Mouse (Mus musculus): ENCODE measurements around the gene Syce2. TPM values are rescaled to one million over a fixed set of nuclear protein-coding genes. Genes with fewer than 3 reads are reported as not detected.

Syce2 gene
- total and polyA plus RNA-seq, 3 experiments: 0.54 TPM; not detected in 2

DNA sequence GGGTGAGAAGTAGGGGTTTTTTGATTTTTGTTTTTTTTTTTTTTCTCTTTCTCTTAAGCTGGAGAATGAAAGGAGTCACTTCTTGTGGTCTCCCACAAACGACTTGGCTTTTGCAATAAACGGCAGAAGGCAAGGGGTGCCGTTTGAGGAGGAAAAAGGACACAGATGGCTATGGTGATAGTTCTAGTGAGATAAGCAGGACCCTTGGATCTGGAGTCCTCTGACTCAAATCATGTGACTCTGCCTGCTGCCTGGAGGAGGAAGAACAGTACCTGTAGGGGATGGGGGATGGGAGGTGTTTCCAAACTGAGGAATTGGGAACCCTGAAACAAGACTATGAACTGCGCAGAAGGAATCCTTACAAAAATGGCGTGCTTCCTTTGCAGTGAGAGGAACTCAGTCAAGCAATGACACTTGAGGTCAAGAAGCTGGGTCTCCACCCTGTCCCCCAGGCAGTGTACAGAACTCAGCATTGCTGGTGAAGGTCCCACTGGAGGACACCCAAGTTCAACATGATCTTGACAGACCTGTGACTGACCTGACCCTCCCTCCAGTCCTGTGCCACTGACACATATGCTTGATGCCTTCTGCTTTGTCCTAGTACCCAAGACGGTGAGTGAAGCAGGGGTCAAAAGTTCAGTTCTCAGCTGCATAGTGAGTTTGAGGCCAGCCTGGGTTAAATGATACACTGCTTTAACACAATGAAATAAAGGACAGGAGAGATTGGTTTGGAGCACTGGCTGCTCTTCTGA, 24.1 kb upstream of the Syce2 start:
- dilution Hi-C loops (cut with MboI; ENCODE audit: extremely low pct_ligation_motif_present, extremely low pct_unique_long_range_greater_than_20kb, low sequenced_read_pairs) (no loop called here), in situ Hi-C loops (cut with MboI; ENCODE audit: low pct_ligation_motif_present, low pct_unique_long_range_greater_than_20kb, low sequenced_read_pairs) (loop anchor here (5.0 kb wide), 1 partner anchor 39 kb away; no protein-coding TSS in a partner anchor)
- Histone ChIP-seq H3K79me2 (replicated peaks; ENCODE audit: control insufficient read depth, extremely low read depth, insufficient read depth, poor library complexity, severe bottlenecking) (peaks cover 31% of the 10 kb centered on the region), H3K4me1 (ENCODE audit: control insufficient read depth in 1 of 2, insufficient read depth in 2 of 2) (peaks cover 13 to 34% of the 10 kb centered on the region in 2 experiments), H3K9ac (ENCODE audit: insufficient read depth, low read depth) (peak overlapping the region; percentile 62), H3K36me3 (replicated peaks in 1 of 2; ENCODE audit: control insufficient read depth in 1 of 2, insufficient read depth in 1 of 2, low read length in 1 of 2) (peaks cover 24 to 30% of the 10 kb centered on the region in 2 experiments), H3K9me3 (replicated peaks; ENCODE audit: low read length) (no peaks in the 10 kb centered on the region), H3K27me3 (replicated peaks) (no peaks in the 10 kb centered on the region), H3K27ac (ENCODE audit: insufficient read depth, low read depth) (no peak overlapping the region), H3K4me2 (ENCODE audit: insufficient read depth, low read depth, poor library complexity, severe bottlenecking) (peak overlapping the region; percentile 85), H3K4me3 (replicated peaks in 1 of 3; ENCODE audit: low read depth in 2 of 3, low read length in 2 of 3, poor library complexity in 1 of 3) (peak overlapping the region in 2 of 3 experiments; percentile 70 to 83)
- TF ChIP-seq USF1 (IDR thresholded peaks at IDR 0.05; ENCODE audit: low read depth, low read length) (peak; percentile 16; the same call in 1 of the 2 replicates), CHD2 (IDR thresholded peaks at IDR 0.05; ENCODE audit: low read length) (peak; percentile 46; the same call in 1 of the 2 replicates), ETS1 (conservative IDR thresholded peaks at IDR 0.05; ENCODE audit: low read depth, low read length) (no peak)
- no peak for DNase-seq (ENCODE audit: extremely low read depth)

GRCm38 (mm10) chr8:84856434-84856833, 15.5 kb upstream of the Syce2 start:
- no peaks in the 10 kb centered on the region for H3K9me3 ChIP-seq (replicated peaks; ENCODE audit: low read length)
- DNase-seq (ENCODE audit: extremely low read depth): no peak
- dilution Hi-C loops (cut with MboI; ENCODE audit: extremely low pct_ligation_motif_present, extremely low pct_unique_long_range_greater_than_20kb, low sequenced_read_pairs): no loop called here
- in situ Hi-C loops (cut with MboI; ENCODE audit: low pct_ligation_motif_present, low pct_unique_long_range_greater_than_20kb, low sequenced_read_pairs): no loop called here
- no peak overlapping the region for H3K4me2 ChIP-seq (ENCODE audit: insufficient read depth, low read depth, poor library complexity, severe bottlenecking)
- H3K9ac ChIP-seq (ENCODE audit: insufficient read depth, low read depth): no peak overlapping the region
- H3K27me3 ChIP-seq (replicated peaks): no peaks in the 10 kb centered on the region
- peaks cover 9 to 17% of the 10 kb centered on the region in 2 experiments for H3K4me1 ChIP-seq (ENCODE audit: control insufficient read depth in 1 of 2, insufficient read depth in 2 of 2)
- peak overlapping the region in 1 of 3 experiments; percentile 91 for H3K4me3 ChIP-seq (replicated peaks in 1 of 3; ENCODE audit: low read depth in 2 of 3, low read length in 2 of 3, poor library complexity in 1 of 3)
- H3K79me2 ChIP-seq (replicated peaks; ENCODE audit: control insufficient read depth, extremely low read depth, insufficient read depth, poor library complexity, severe bottlenecking): peaks cover 33% of the 10 kb centered on the region
- TF ChIP-seq MXI1 (IDR thresholded peaks at IDR 0.05; ENCODE audit: low read depth, low read length): no peak
- no peak for TF ChIP-seq MEF2A (IDR thresholded peaks at IDR 0.05; ENCODE audit: borderline replicate concordance, low read depth, low read length)
- no peak for TF ChIP-seq BHLHE40 (IDR thresholded peaks at IDR 0.05; ENCODE audit: low read depth, low read length)
- TF ChIP-seq ZC3H11A (IDR thresholded peaks at IDR 0.05; ENCODE audit: low read depth, low read length): no peak
- TF ChIP-seq MAX (IDR thresholded peaks at IDR 0.05; ENCODE audit: low read length): no peak
- no peak for TF ChIP-seq RAD21 (IDR thresholded peaks at IDR 0.05; ENCODE audit: low read depth, low read length)
- no peak for TF ChIP-seq ZNF384 (IDR thresholded peaks at IDR 0.05; ENCODE audit: low read depth, low read length)
- no peak for TF ChIP-seq UBTF (IDR thresholded peaks at IDR 0.05; ENCODE audit: low read depth, low read length)
- TF ChIP-seq GABPA (IDR thresholded peaks at IDR 0.05; ENCODE audit: insufficient replicate concordance, low read depth, low read length): no peak
- TF ChIP-seq MYC (IDR thresholded peaks at IDR 0.05; ENCODE audit: low read depth, low read length): no peak
- TF ChIP-seq MAFK (IDR thresholded peaks at IDR 0.05; ENCODE audit: insufficient replicate concordance, low read length): no peak
- TF ChIP-seq HCFC1 (IDR thresholded peaks at IDR 0.05; ENCODE audit: low read depth, low read length): no peak
- H3K36me3 ChIP-seq (replicated peaks in 1 of 2; ENCODE audit: control insufficient read depth in 1 of 2, insufficient read depth in 1 of 2, low read length in 1 of 2): peaks cover 18 to 31% of the 10 kb centered on the region in 2 experiments
- no peak overlapping the region for H3K27ac ChIP-seq (ENCODE audit: insufficient read depth, low read depth)

All from CH12.LX (cell line).